Mouse (Mus musculus) cerebellum, adult (tissue): ENCODE results near the gene Cd247.
A peak's percentile ranks its signal among the peaks of the same experiment; 100 is the strongest.

ENCODE experiments used
- ATAC-seq: cut with Nextera tagmentation; 2 replicates; pipeline ENCODE4 v1.9.2; 2017; ENCODE audit warnings: mild to moderate bottlenecking, moderate library complexity, mixed read lengths; ENCODE audit not compliant: insufficient number of reproducible peaks, low FRiP score, low TSS enrichment

The Cd247 gene

GRCm38 (mm10) chr1:165882146-165882900, 93.8 kb downstream of the Cd247 start:
- peak; percentile 80 for ATAC-seq

- no peak for ATAC-seq
Observed at GRCm38 (mm10) chr1:165891686-165892085, 103.2 kb downstream of the Cd247 start.

GRCm38 (mm10) chr1:165903596-165903995, 115.1 kb downstream of the Cd247 start:
- ATAC-seq = no peak

- no peak for ATAC-seq
Observed at GRCm38 (mm10) chr1:165908153-165908552, 119.7 kb downstream of the Cd247 start.

- no peak for ATAC-seq
Observed at GRCm38 (mm10) chr1:165908806-165909205, 120.3 kb downstream of the Cd247 start.

GRCm38 (mm10) chr1:165909471-165909870, 121.0 kb downstream of the Cd247 start:
- peak; percentile 91 for ATAC-seq

GRCm38 (mm10) chr1:165913720-165914415, 125.4 kb downstream of the Cd247 start:
- no peak for ATAC-seq

- ATAC-seq = no peak
Observed at GRCm38 (mm10) chr1:165914416-165914801, 125.9 kb downstream of the Cd247 start.

- ATAC-seq = no peak
Observed at GRCm38 (mm10) chr1:165921026-165921425, 132.5 kb downstream of the Cd247 start.

- peak; percentile 52; the same call in 1 of the 2 replicates for ATAC-seq
Observed at GRCm38 (mm10) chr1:165922488-165922887, 134.0 kb downstream of the Cd247 start.

GRCm38 (mm10) chr1:165925207-165925606, 136.7 kb downstream of the Cd247 start:
- ATAC-seq = no peak
